Mouse (Mus musculus) left cerebral cortex, postnatal 36 days (tissue): Measurements from ENCODE around the gene Ccdc28b. TPM values are rescaled to one million over a fixed set of nuclear protein-coding genes. Genes with fewer than 3 reads are reported as not detected.

Experiments used
- DNase-seq, 2 experiments: peaks; one replicate each; pipeline ENCODE4 v3.0.0; 2021 to 2022; ENCODE audit warnings: low spot score in 2 of 2, mixed read lengths in 1 of 2
- intact Hi-C: fragments of 180-260 bp; cut with DNase I; formaldehyde crosslinking; loops from one replicate; pipeline ENCODE4 v1.15.1; 2025
- total RNA-seq, 2 experiments: library from RNA; stranded (reverse); gene quantifications; 2 replicates each; pipeline ENCODE4 v1.2.3; 2021

The Ccdc28b gene
- total RNA-seq, 2 experiments from 2014 or later, result 53.7 to 60.8 TPM

DNA sequence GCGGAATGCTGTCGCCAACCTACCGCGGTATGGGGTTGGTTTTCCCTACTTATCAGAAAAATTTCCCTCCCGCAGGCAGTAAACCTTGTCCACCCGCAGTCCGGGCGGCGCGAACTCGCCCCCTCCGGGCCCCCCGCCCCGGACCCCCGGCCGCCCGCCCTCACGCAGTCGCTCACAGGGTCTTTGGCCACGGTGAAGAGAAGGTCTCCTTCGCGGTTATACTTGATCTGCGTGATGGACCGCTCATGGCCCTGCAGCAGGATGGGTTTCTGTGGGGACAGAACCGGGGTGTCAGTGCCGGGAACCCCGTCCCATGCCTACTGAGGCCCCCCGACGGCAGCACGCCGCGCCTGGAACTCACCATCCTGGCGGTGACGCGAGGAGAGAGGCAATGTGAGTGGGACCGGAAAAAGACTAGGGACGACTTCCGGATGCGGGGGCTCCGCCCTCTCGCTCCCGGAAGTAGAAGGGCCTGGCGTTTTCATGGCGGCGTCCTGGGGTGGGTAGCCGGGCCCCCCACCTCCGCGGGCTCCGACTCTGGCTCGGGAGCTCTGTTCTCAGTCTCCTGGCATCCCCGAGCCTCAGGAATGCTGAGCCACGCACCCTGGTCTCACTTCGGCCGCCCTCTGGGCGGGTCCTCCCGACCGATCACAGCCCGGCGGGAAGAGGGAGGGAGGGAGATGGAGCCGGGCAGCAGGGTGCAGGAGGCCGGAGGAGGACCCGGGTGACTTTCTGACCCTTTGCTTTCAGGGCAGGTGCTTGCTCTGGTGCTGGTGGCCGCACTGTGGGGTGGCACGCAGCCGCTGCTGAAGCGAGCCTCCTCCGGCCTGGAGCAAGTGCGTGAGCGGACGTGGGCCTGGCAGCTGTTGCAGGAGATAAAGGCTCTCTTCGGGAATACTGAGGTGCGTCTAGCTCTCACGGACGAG lies 23.3 kb downstream of the Ccdc28b start, which contains the start of the genes Eif3i and Tmem234:
Gene Eif3i (minus strand): TSS at position 416 of the 926 bp plus-strand sequence.
Gene Tmem234 (plus strand): TSS at position 436 of the 926 bp plus-strand sequence.
- peak; percentile 85 for DNase-seq
- intact Hi-C loops, result no loop called here

DNA sequence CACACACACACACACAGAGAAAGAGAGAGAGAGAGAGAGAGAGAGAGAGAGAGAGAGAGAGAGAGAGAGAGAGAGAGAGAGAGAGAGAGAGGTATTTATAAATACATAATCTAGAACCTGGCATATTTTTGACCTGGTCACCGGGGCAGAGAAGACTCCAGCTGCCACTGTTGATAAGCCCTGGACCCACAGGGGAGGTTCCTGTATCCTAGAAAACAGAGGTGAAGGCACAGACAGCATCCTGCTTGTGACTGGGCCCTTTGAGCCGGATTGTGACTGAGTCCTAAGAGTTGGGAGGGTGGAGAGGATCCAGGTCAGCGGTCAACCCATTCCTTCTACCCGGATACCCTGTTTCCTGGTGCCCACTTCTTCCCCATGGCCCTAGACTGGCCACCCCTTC lies 34.9 kb downstream of the Ccdc28b start:
- intact Hi-C loops, result loop anchor here (5.0 kb wide), 1 partner anchor 37 kb away; no protein-coding TSS in a partner anchor
- no peak for DNase-seq

GRCm38 (mm10) chr4:129586943-129587342 lies 36.8 kb downstream of the Ccdc28b start:
- no peak for DNase-seq
- intact Hi-C loops, result loop anchor here (5.0 kb wide), 1 partner anchor 35 kb away; no protein-coding TSS in a partner anchor

GRCm38 (mm10) chr4:129585773-129586172 lies 38.0 kb downstream of the Ccdc28b start:
- intact Hi-C loops, result loop anchor here (5.0 kb wide), 1 partner anchor 33 kb away; no protein-coding TSS in a partner anchor
- no peak for DNase-seq

GRCm38 (mm10) chr4:129584884-129585608 lies 38.7 kb downstream of the Ccdc28b start:
- DNase-seq, result peak; percentile 76 to 77
- intact Hi-C loops, result loop anchor here (5.0 kb wide), 1 partner anchor 33 kb away; no protein-coding TSS in a partner anchor

DNA sequence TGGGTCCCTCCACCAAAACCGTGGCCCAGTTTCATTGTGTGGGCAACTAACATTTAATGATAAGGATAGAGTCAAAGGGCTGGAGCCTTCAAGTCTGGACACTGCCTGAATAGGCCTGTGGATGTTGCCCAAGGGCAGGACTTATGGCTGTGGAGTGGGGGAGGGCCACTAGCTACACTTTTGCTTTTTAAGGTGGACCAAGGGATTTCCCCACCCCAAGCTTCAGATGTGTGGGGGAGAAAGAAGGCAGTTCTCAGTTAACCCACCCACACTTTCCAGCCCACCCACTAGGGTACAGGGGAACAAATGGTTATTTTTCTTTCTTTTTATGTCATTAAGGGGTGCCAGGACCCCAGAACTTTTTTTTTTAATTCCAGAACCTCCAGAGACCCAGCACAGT lies 39.4 kb downstream of the Ccdc28b start:
- intact Hi-C loops, result no loop called here
- DNase-seq, result no peak

GRCm38 (mm10) chr4:129582251-129582650 lies 41.5 kb downstream of the Ccdc28b start:
- intact Hi-C loops, result no loop called here

GRCm38 (mm10) chr4:129580347-129580746 lies 43.4 kb downstream of the Ccdc28b start:
- DNase-seq, result no peak

More at GRCm38 (mm10) chr4:129582251-129582650, 41.5 kb downstream of the Ccdc28b start:
- no peak for DNase-seq

DNA sequence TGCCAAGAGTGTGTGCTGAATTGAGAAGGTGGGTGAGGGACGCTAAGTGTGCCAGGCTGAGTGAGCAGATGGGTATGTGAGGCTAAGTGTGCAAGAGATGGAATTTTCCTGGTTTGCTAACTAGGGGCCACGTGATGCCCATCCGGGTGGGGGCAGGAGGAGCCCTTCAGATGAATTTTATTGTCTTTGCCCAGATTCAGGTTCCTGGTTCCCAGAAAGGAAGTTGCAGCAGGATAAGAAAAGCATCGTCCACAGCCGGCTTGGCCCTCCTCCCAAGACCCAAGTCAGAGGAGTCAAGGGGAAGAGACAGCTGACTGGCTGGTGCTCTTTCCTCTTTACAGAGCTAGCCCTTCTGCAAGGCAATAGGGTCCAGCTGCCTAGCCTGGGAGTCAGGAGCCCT lies 45.3 kb downstream of the Ccdc28b start, which contains the start of gene Fam167b:
Gene Fam167b (minus strand): TSS at position 84 of the 400 bp plus-strand sequence.
- DNase-seq, result peak in 1 of 2 experiments; percentile 11
- intact Hi-C loops, result no loop called here

More at GRCm38 (mm10) chr4:129580347-129580746, 43.4 kb downstream of the Ccdc28b start:
- intact Hi-C loops, result no loop called here

GRCm38 (mm10) chr4:129577688-129578087 lies 46.1 kb downstream of the Ccdc28b start:
- intact Hi-C loops, result no loop called here

GRCm38 (mm10) chr4:129576863-129577491 lies 46.8 kb downstream of the Ccdc28b start:
- intact Hi-C loops, result no loop called here
- DNase-seq, result peak; percentile 33 to 38

More at GRCm38 (mm10) chr4:129577688-129578087, 46.1 kb downstream of the Ccdc28b start:
- no peak for DNase-seq

DNA sequence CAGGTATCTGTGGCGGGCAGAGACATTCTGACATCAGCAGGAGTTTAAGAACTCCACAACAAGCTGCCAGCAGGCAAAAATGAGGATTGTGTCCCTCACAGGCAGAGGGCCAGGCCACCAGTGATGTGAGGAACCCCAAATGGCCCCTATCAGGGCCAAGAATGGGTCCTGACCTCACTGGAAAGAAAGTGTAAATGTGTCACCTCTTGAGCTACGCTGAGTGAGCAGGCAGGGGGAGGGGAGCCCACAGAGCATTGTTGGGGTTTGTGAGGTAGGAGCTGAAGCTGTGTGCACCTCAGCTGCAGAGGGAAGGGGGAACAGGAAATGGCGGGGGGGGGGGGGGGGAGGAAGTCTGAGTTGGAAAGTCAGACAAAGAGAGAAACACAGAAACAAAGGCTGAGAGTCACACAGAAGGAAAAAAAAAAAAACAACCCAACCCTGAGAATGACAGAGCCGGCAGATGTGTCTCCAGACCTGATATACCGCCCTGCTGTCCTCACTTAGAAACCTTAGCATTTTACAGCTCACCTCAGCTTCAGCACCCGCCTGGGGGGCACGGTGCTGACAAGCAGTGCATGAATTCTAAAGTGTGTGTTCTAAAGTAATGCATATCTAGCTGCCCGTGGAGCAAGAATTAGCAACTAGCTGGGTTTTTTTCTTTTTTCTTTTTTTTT lies 48.4 kb downstream of the Ccdc28b start:
- DNase-seq, result no peak
- intact Hi-C loops, result no loop called here

DNA sequence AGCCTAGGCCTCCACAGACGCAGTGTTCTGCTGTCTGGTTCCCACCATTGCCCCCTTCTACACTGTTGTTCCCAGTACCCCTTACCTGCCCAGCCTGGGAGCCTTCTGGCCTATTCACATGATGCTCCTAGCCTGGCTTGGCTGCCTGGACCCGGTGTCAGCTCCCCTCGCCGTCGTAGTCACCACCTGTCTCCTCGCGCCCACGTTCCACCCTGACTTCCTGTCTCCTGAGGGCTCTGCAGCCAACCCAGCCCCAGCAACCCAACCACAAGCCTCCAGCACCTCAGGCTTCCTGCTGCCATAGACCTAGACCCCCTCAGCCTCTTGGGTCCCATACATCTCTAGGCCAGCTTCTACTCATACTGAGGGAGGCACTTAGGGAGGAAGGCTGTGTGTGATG lies 50.3 kb downstream of the Ccdc28b start, which contains the start of gene Lck:
Gene Lck (minus strand): TSS at position 212 of the 400 bp plus-strand sequence.
- intact Hi-C loops, result no loop called here
- DNase-seq, result no peak

DNA sequence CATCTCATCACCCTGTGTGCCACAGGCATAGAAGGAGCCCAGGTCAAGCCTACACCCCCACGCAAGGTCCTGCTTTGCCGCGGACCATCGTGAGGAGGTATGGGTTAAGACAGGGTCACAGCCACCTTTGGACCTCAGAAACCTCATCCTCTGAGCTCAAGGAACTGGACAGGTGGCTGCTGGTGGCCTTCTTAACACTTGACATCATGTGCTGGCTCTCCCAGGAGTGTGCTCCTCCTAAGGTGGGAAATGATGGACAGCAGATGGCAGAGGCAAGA lies 50.7 kb downstream of the Ccdc28b start:
- no peak for DNase-seq
- intact Hi-C loops, result no loop called here

- DNase-seq, result no peak
- intact Hi-C loops, result no loop called here
Measured at GRCm38 (mm10) chr4:129572236-129573092, 51.3 kb downstream of the Ccdc28b start.

DNA sequence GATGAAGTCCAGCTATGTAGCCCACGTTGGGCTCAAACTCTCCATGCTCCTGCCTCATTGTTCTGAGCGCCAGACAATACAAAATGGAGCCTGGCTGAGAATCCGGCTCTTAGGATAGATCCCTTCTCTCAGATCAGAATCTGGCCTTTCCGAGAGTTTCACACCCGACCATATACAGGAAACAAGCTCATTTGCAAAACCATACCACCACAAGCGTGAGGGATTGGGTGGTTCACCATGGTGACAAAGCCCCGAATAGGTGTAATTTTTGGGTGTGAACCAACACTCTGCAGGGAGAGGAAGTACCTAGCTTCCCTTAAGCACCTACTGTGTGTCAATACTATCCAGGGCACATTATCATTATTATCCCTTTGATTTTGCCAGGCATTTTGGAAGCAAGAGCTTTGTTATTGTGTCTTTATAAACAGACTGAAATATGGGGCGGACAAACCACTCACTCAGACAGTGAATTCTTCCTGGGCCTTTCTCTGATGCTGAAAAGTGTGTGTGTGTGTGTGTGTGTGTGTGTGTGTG lies 52.1 kb downstream of the Ccdc28b start:
- no peak for DNase-seq
- intact Hi-C loops, result no loop called here

- intact Hi-C loops, result no loop called here
- no peak for DNase-seq
Measured at GRCm38 (mm10) chr4:129570028-129570427, 53.7 kb downstream of the Ccdc28b start.
